Mouse (Mus musculus): ENCODE measurements around the gene Xrra1. TPM values are rescaled to one million over a fixed set of nuclear protein-coding genes. Genes with fewer than 3 reads are reported as not detected.

Xrra1 gene
- polyA plus RNA-seq, 2 experiments = not detected

GRCm38 (mm10) chr7:99836781-99837180, 22.1 kb upstream of the Xrra1 start:
- Histone ChIP-seq H3K36me3 (replicated peaks; ENCODE audit: control insufficient read depth, insufficient read depth, low read depth) (peaks cover 18% of the 10 kb centered on the region), H3K9me3 (ENCODE audit: control insufficient read depth, low read length) (no peaks in the 10 kb centered on the region), H3K27ac (no peak overlapping the region), H3K4me3 (ENCODE audit: insufficient read depth in 1 of 2, low read depth in 2 of 2, low read length in 2 of 2) (no peak overlapping the region), H3K4me1 (replicated peaks; ENCODE audit: control insufficient read depth in 2 of 2, insufficient read depth in 2 of 2, low read length in 1 of 2) (no peaks in the 10 kb centered on the region), H3K27me3 (ENCODE audit: control insufficient read depth, insufficient read depth, low read length) (no peaks in the 10 kb centered on the region), H3K4me2 (ENCODE audit: low read depth) (no peak overlapping the region), H3K9ac (replicated peaks) (no peak overlapping the region)
- TF ChIP-seq EP300 (IDR thresholded peaks at IDR 0.05; ENCODE audit: low read depth) (no peak), CTCF (IDR thresholded peaks at IDR 0.05; ENCODE audit: low read depth) (no peak)
- WGBS (ENCODE audit: insufficient replicate concordance) = 68% methylated on average over 4 of the region's 4 CpGs
- ATAC-seq (ENCODE audit: insufficient read depth) (no peak), DNase-seq (ENCODE audit: low read depth in 3 of 3, low spot score in 3 of 3) (no peak)

GRCm38 (mm10) chr7:99837358-99838071, 21.4 kb upstream of the Xrra1 start:
- DNase-seq (ENCODE audit: low read depth in 3 of 3, low spot score in 3 of 3) = no peak
- no peak overlapping the region for H3K4me2 ChIP-seq (ENCODE audit: low read depth)

DNA sequence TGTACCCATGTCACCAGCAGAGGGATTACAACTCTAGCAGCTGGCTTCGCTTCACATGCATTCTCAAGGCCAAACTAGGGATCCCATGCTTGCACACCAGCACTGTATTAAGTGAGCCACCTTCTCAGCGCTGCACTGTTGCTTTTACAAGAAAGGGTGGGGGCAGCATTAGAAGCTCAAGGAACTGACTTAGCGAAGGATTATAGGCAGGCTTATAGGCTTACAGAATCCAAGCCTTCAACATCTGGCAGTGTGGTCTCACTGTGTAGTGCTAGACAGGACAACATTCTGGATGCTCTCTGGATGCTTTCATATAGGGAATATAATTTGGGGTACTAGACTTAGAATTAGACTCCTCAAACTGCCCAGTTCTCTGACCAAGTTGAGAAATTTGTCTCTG, 20.7 kb upstream of the Xrra1 start:
- H3K27me3 ChIP-seq (ENCODE audit: control insufficient read depth, insufficient read depth, low read length) = no peaks in the 10 kb centered on the region
- peaks cover 32% of the 10 kb centered on the region for H3K36me3 ChIP-seq (replicated peaks; ENCODE audit: control insufficient read depth, insufficient read depth, low read depth)
- no peaks in the 10 kb centered on the region for H3K4me1 ChIP-seq (replicated peaks; ENCODE audit: control insufficient read depth in 2 of 2, insufficient read depth in 2 of 2, low read length in 1 of 2)
- no peaks in the 10 kb centered on the region for H3K9me3 ChIP-seq (ENCODE audit: control insufficient read depth, low read length)
- no peak overlapping the region for H3K4me2 ChIP-seq (ENCODE audit: low read depth)
- TF ChIP-seq CTCF (IDR thresholded peaks at IDR 0.05; ENCODE audit: low read depth) = no peak
- no peak for TF ChIP-seq EP300 (IDR thresholded peaks at IDR 0.05; ENCODE audit: low read depth)
- 82% methylated on average over 3 of the region's 3 CpGs for WGBS (ENCODE audit: insufficient replicate concordance)
- no peak for ATAC-seq (ENCODE audit: insufficient read depth)
- no peak overlapping the region for H3K9ac ChIP-seq (replicated peaks)
- no peak overlapping the region for H3K27ac ChIP-seq
- DNase-seq (ENCODE audit: low read depth in 3 of 3, low spot score in 3 of 3) = no peak
- no peak overlapping the region for H3K4me3 ChIP-seq (ENCODE audit: insufficient read depth in 1 of 2, low read depth in 2 of 2, low read length in 2 of 2)

More at GRCm38 (mm10) chr7:99837358-99838071, 21.4 kb upstream of the Xrra1 start:
- TF ChIP-seq EP300 (IDR thresholded peaks at IDR 0.05; ENCODE audit: low read depth) = no peak
- no peak for TF ChIP-seq CTCF (IDR thresholded peaks at IDR 0.05; ENCODE audit: low read depth)
- Histone ChIP-seq H3K4me1 (replicated peaks; ENCODE audit: control insufficient read depth in 2 of 2, insufficient read depth in 2 of 2, low read length in 1 of 2) (no peaks in the 10 kb centered on the region), H3K9ac (replicated peaks) (no peak overlapping the region), H3K4me3 (ENCODE audit: insufficient read depth in 1 of 2, low read depth in 2 of 2, low read length in 2 of 2) (no peak overlapping the region), H3K9me3 (ENCODE audit: control insufficient read depth, low read length) (no peaks in the 10 kb centered on the region), H3K36me3 (replicated peaks; ENCODE audit: control insufficient read depth, insufficient read depth, low read depth) (peaks cover 24% of the 10 kb centered on the region), H3K27ac (no peak overlapping the region), H3K27me3 (ENCODE audit: control insufficient read depth, insufficient read depth, low read length) (no peaks in the 10 kb centered on the region)
- ATAC-seq (ENCODE audit: insufficient read depth) = peak; percentile 43
- 69% methylated on average over 6 of the region's 6 CpGs for WGBS (ENCODE audit: insufficient replicate concordance)

DNA sequence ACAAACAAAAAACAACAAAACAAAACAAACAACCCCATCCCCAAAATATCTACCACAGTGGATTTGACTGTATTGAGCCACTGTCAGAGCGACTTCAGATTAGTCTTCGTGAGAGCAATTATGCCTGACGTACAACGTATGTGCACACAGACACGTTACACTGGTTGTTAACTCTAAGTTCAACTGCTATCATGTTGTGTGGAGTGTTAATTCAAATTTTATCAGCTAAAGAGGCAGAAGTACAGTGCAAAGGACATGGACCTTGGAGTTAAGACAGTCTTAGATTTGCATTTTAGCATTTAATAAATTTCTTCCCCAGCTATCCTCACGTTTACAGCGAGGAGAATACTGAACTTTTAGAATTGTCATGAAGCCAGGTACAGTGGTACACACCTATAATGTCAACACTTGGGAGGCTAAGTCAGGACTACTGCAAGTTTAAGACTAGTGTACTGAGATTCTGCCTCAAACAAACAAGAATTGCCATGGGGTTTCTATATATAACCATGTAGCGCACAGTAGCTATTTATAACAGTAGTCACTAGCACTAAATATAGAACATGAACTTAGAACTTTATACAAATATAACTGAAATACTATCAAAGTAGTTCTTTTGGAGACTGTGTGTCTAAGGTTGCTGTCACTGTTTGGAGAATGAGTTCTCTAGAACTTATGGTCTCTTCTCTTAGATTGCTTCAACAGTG, 13.2 kb upstream of the Xrra1 start:
- no peak for DNase-seq (ENCODE audit: low read depth in 3 of 3, low spot score in 3 of 3)
- no peak overlapping the region for H3K4me3 ChIP-seq (ENCODE audit: insufficient read depth in 1 of 2, low read depth in 2 of 2, low read length in 2 of 2)
- no peaks in the 10 kb centered on the region for H3K9me3 ChIP-seq (ENCODE audit: control insufficient read depth, low read length)
- ATAC-seq (ENCODE audit: insufficient read depth) = no peak
- H3K27me3 ChIP-seq (ENCODE audit: control insufficient read depth, insufficient read depth, low read length) = no peaks in the 10 kb centered on the region
- 92% methylated on average over 8 of the region's 8 CpGs for WGBS (ENCODE audit: insufficient replicate concordance)
- TF ChIP-seq CTCF (IDR thresholded peaks at IDR 0.05; ENCODE audit: low read depth) (no peak), EP300 (IDR thresholded peaks at IDR 0.05; ENCODE audit: low read depth) (no peak)
- no peak overlapping the region for H3K9ac ChIP-seq (replicated peaks)
- no peak overlapping the region for H3K4me2 ChIP-seq (ENCODE audit: low read depth)
- no peak overlapping the region for H3K27ac ChIP-seq
- H3K36me3 ChIP-seq (replicated peaks; ENCODE audit: control insufficient read depth, insufficient read depth, low read depth) = peaks cover 56% of the 10 kb centered on the region
- H3K4me1 ChIP-seq (replicated peaks; ENCODE audit: control insufficient read depth in 2 of 2, insufficient read depth in 2 of 2, low read length in 1 of 2) = no peaks in the 10 kb centered on the region

- Histone ChIP-seq H3K4me1 (replicated peaks; ENCODE audit: control insufficient read depth in 2 of 2, insufficient read depth in 2 of 2, low read length in 1 of 2) (no peaks in the 10 kb centered on the region), H3K27ac (no peak overlapping the region), H3K9me3 (ENCODE audit: control insufficient read depth, low read length) (no peaks in the 10 kb centered on the region), H3K4me2 (ENCODE audit: low read depth) (no peak overlapping the region), H3K9ac (replicated peaks) (no peak overlapping the region), H3K27me3 (ENCODE audit: control insufficient read depth, insufficient read depth, low read length) (no peaks in the 10 kb centered on the region), H3K4me3 (ENCODE audit: insufficient read depth in 1 of 2, low read depth in 2 of 2, low read length in 2 of 2) (no peak overlapping the region), H3K36me3 (replicated peaks; ENCODE audit: control insufficient read depth, insufficient read depth, low read depth) (peaks cover 35% of the 10 kb centered on the region)
- no peak for DNase-seq (ENCODE audit: low read depth in 3 of 3, low spot score in 3 of 3)
- TF ChIP-seq EP300 (IDR thresholded peaks at IDR 0.05; ENCODE audit: low read depth) (no peak), CTCF (IDR thresholded peaks at IDR 0.05; ENCODE audit: low read depth) (no peak)
- no peak for ATAC-seq (ENCODE audit: insufficient read depth)
- 87% methylated on average over 5 of the region's 5 CpGs for WGBS (ENCODE audit: insufficient replicate concordance)
Measured at GRCm38 (mm10) chr7:99850534-99850933, 8.4 kb upstream of the Xrra1 start.

Data from liver, embryonic 14.5 days (tissue).